Mouse (Mus musculus) heart, postnatal 0 days (tissue): ENCODE results near the gene Ston2. TPM values are rescaled to one million over a fixed set of nuclear protein-coding genes. Genes with fewer than 3 reads are reported as not detected.

Experiments used
- ATAC-seq: fragments of 200-750 bp; cut with Nextera tagmentation; 2 replicates; pipeline ENCODE4 v1.8.0; 2017; ENCODE audit warnings: low read depth, moderate number of reproducible peaks, moderate library complexity; ENCODE audit not compliant: insufficient read depth
- DNase-seq: peaks from one replicate; pipeline ENCODE4 v3.0.0-alpha.2; 2016; ENCODE audit warnings: low spot score
- H3K27ac ChIP-seq: fragments of 300-500 bp; sonication (generic); 2 replicates; pipeline ENCODE4 v1.5.1; 2014; ENCODE audit warnings: low read depth, mild to moderate bottlenecking
- H3K27me3 ChIP-seq: fragments of 300-500 bp; sonication (generic); 2 replicates; pipeline ENCODE4 v1.6.1; 2014; ENCODE audit warnings: low read length, mixed read lengths; ENCODE audit not compliant: control insufficient read depth, insufficient read depth
- H3K36me3 ChIP-seq: fragments of 300-500 bp; sonication (generic); replicated peaks from 2 replicates; pipeline ENCODE4 v1.6.1; 2014; ENCODE audit warnings: low read length, mixed read lengths; ENCODE audit not compliant: control insufficient read depth, insufficient read depth
- H3K4me1 ChIP-seq: fragments of 300-500 bp; sonication (generic); 2 replicates; pipeline ENCODE4 v1.6.1; 2014; ENCODE audit warnings: antibody characterized with exemption; ENCODE audit not compliant: control insufficient read depth, insufficient read depth
- H3K4me2 ChIP-seq: fragments of 300-500 bp; sonication (generic); 2 replicates; pipeline ENCODE4 v1.6.1; 2014; ENCODE audit warnings: low read depth, mild to moderate bottlenecking, low read length, moderate library complexity
- H3K4me3 ChIP-seq: fragments of 300-500 bp; sonication (generic); 2 replicates; pipeline ENCODE4 v1.5.1; 2014; ENCODE audit warnings: low read depth, low read length
- H3K9ac ChIP-seq: fragments of 300-500 bp; sonication (generic); replicated peaks from 2 replicates; pipeline ENCODE4 v1.6.1; 2014; ENCODE audit warnings: low read depth, low read length, mixed read lengths
- H3K9me3 ChIP-seq: fragments of 300-500 bp; sonication (generic); replicated peaks from 2 replicates; pipeline ENCODE4 v1.6.1; 2016; ENCODE audit warnings: low read length; ENCODE audit not compliant: control insufficient read depth
- CTCF ChIP-seq: IDR thresholded peaks from 2 replicates; pipeline ENCODE4 v1.5.1; 2016; ENCODE audit warnings: antibody characterized with exemption, control low read depth, low read depth
- EP300 ChIP-seq: IDR thresholded peaks from 2 replicates; pipeline ENCODE4 v1.6.1; 2016; ENCODE audit warnings: antibody characterized with exemption, low read depth
- WGBS: fragments of 180-500 bp; shearing (Covaris S2); extraction: QIAGEN DNeasy Blood & Tissue Kit; methylation state at CpG from one replicate; pipeline ENCODE4 v1.1.7; 2014; 5-methylcytosine and 5-hydroxymethylcytosine counted together
- polyA plus RNA-seq: library from polyadenylated mRNA; unstranded; fragments of >200 nt; fragmentation: Nextera tagmentation; extraction: Ambion mirVana; gene quantifications from 2 replicates; pipeline ENCODE4 v1.2.1, GENCODE M21; 2015
- total RNA-seq: library from RNA; depleted of rRNA; stranded (reverse); fragments of >200 nt; gene quantifications from 2 replicates; pipeline ENCODE4 v1.2.3, GENCODE M21; 2014; ENCODE audit warnings: low replicate concordance; rRNA removed

Gene Ston2
- total RNA-seq (0.70 and 0.95 TPM in 2 replicates), polyA plus RNA-seq (0.57 and 1.2 TPM in 2 replicates)

- H3K4me3 ChIP-seq, result no peak within 1 kb of the TSS
- H3K27ac ChIP-seq, result no peak within 1 kb of the TSS
- TF ChIP-seq EP300 (no peak), CTCF (no peak)
- H3K27me3 ChIP-seq, result 0 out of 2 replicates have a peak, but pooled peaks cover 8% of the 10 kb centered on the region
- H3K4me1 ChIP-seq, result peaks cover 5% of the 10 kb centered on the region; the same call in 1 of the 2 replicates
- H3K9me3 ChIP-seq, result no peaks in the 10 kb centered on the region
- ATAC-seq, result no peak
- DNase-seq, result no peak
- WGBS, result 69% methylated on average over 9 of the region's 9 CpGs
- no peak within 1 kb of the TSS for H3K9ac ChIP-seq
- no peaks in the 10 kb centered on the region for H3K36me3 ChIP-seq
- no peak within 1 kb of the TSS for H3K4me2 ChIP-seq
Observed at GRCm38 (mm10) chr12:91787959-91788437, at the start of gene Ston2. TSS of gene Ston2 (minus strand) at chr12:91788387.

GRCm38 (mm10) chr12:91837401-91838065, 49.3 kb upstream of the Ston2 start:
- Histone ChIP-seq H3K36me3 (peaks cover 89% of the 10 kb centered on the region), H3K4me3 (no peak overlapping the region), H3K9ac (no peak overlapping the region), H3K27ac (no peak overlapping the region), H3K9me3 (no peaks in the 10 kb centered on the region), H3K27me3 (no peaks in the 10 kb centered on the region), H3K4me2 (no peak overlapping the region), H3K4me1 (no peaks in the 10 kb centered on the region)
- DNase-seq (no peak), ATAC-seq (no peak)
- 59% methylated on average over 7 of the region's 7 CpGs for WGBS
- TF ChIP-seq CTCF (no peak), EP300 (no peak)

- ATAC-seq (no peak), DNase-seq (no peak)
- WGBS, result 78% methylated on average over 5 of the region's 5 CpGs
- no peak for TF ChIP-seq CTCF
- TF ChIP-seq EP300, result no peak
- no peak overlapping the region for H3K4me2 ChIP-seq
- H3K27me3 ChIP-seq, result no peaks in the 10 kb centered on the region
- H3K4me3 ChIP-seq, result no peak overlapping the region
- no peaks in the 10 kb centered on the region for H3K4me1 ChIP-seq
- H3K9ac ChIP-seq, result no peak overlapping the region
- H3K27ac ChIP-seq, result no peak overlapping the region
- H3K36me3 ChIP-seq, result peaks cover 87% of the 10 kb centered on the region
- no peaks in the 10 kb centered on the region for H3K9me3 ChIP-seq
Observed at GRCm38 (mm10) chr12:91833939-91834333, 45.7 kb upstream of the Ston2 start.

GRCm38 (mm10) chr12:91833237-91833938, 45.2 kb upstream of the Ston2 start:
- Histone ChIP-seq H3K9ac (no peak overlapping the region), H3K4me3 (no peak overlapping the region), H3K27ac (no peak overlapping the region), H3K27me3 (no peaks in the 10 kb centered on the region), H3K4me1 (no peaks in the 10 kb centered on the region), H3K4me2 (no peak overlapping the region), H3K9me3 (no peaks in the 10 kb centered on the region), H3K36me3 (peaks cover 86% of the 10 kb centered on the region)
- ATAC-seq (no peak), DNase-seq (no peak)
- no peak for TF ChIP-seq CTCF
- no peak for TF ChIP-seq EP300
- WGBS, result 87% methylated on average over 3 of the region's 3 CpGs

GRCm38 (mm10) chr12:91831410-91831809, 43.2 kb upstream of the Ston2 start:
- Histone ChIP-seq H3K27me3 (no peaks in the 10 kb centered on the region), H3K9ac (no peak overlapping the region), H3K4me3 (no peak overlapping the region), H3K4me1 (no peaks in the 10 kb centered on the region), H3K9me3 (no peaks in the 10 kb centered on the region), H3K27ac (no peak overlapping the region), H3K4me2 (no peak overlapping the region), H3K36me3 (peaks cover 80% of the 10 kb centered on the region)
- ATAC-seq (no peak), DNase-seq (no peak)
- TF ChIP-seq CTCF, result no peak
- no peak for TF ChIP-seq EP300
- 92% methylated on average over 7 of the region's 7 CpGs for WGBS
